Mouse (Mus musculus) gastrocnemius, adult 2 months (tissue): ENCODE measurements at regions not wholly inside any gene's neighbourhood (a gene's known extent, or its start where the extent isn't known, plus 50 kb on each side); places are given as distances from the start of the nearest gene placed in this dataset.
"Not testable (repeated sequence)": the region's sequence is repeated elsewhere in the genome, so short reads cannot be mapped to it uniquely, and the experiment has no call there.

Source experiments
- DNase-seq: peaks from one replicate; pipeline ENCODE4 v3.0.0; 2022
- H3K27ac ChIP-seq: fragments of 200-600 bp; 2 replicates; pipeline ENCODE4 v1.8.1; 2022; ENCODE audit warnings: mild to moderate bottlenecking
- H3K4me3 ChIP-seq: fragments of 200-600 bp; 2 replicates; pipeline ENCODE4 v1.8.1; 2022; ENCODE audit warnings: mild to moderate bottlenecking, moderate library complexity
- CTCF ChIP-seq: fragments of 200-600 bp; IDR thresholded peaks from 2 replicates; pipeline ENCODE4 v1.8.1; 2022; ENCODE audit warnings: antibody characterized with exemption, mild to moderate bottlenecking, moderate library complexity
- intact Hi-C: fragments of 180-260 bp; cut with DNase I; formaldehyde crosslinking; loops from one replicate; pipeline ENCODE4 v1.15.1; 2025

- no peak overlapping the region for H3K4me3 ChIP-seq
- DNase-seq, result no peak
- H3K27ac ChIP-seq, result no peak overlapping the region
- intact Hi-C loops, result no loop called here
- no peak for TF ChIP-seq CTCF
Observed at GRCm38 (mm10) chr8:109280540-109280939, 213.3 kb upstream of the Pmfbp1 start.

- no peak for DNase-seq
- intact Hi-C loops, result no loop called here
- H3K4me3 ChIP-seq, result no peak overlapping the region
Observed at GRCm38 (mm10) chr8:109281598-109281997, 212.2 kb upstream of the Pmfbp1 start.

GRCm38 (mm10) chr8:109310670-109311386, 183.0 kb upstream of the Pmfbp1 start:
- H3K4me3 ChIP-seq, result no peak overlapping the region
- DNase-seq, result no peak
- intact Hi-C loops, result no loop called here
- TF ChIP-seq CTCF, result no peak
- H3K27ac ChIP-seq, result no peak overlapping the region

More at GRCm38 (mm10) chr8:109281598-109281997, 212.2 kb upstream of the Pmfbp1 start:
- H3K27ac ChIP-seq, result no peak overlapping the region
- TF ChIP-seq CTCF, result no peak

GRCm38 (mm10) chr8:109311484-109312210, 182.2 kb upstream of the Pmfbp1 start:
- intact Hi-C loops, result no loop called here
- Histone ChIP-seq H3K4me3 (no peak overlapping the region), H3K27ac (no peak overlapping the region)
- no peak for DNase-seq
- TF ChIP-seq CTCF, result no peak

GRCm38 (mm10) chr8:109312731-109313130, 181.1 kb upstream of the Pmfbp1 start:
- Histone ChIP-seq H3K4me3 (no peak overlapping the region), H3K27ac (no peak overlapping the region)
- no peak for DNase-seq
- no peak for TF ChIP-seq CTCF
- intact Hi-C loops, result no loop called here

GRCm38 (mm10) chr8:109320955-109321354, 172.9 kb upstream of the Pmfbp1 start:
- Histone ChIP-seq H3K27ac (no peak overlapping the region), H3K4me3 (no peak overlapping the region)
- intact Hi-C loops, result no loop called here
- no peak for TF ChIP-seq CTCF
- DNase-seq, result no peak

GRCm38 (mm10) chr8:109323351-109323750, 170.5 kb upstream of the Pmfbp1 start:
- TF ChIP-seq CTCF, result no peak
- Histone ChIP-seq H3K27ac (no peak overlapping the region), H3K4me3 (no peak overlapping the region)
- intact Hi-C loops, result no loop called here
- no peak for DNase-seq

GRCm38 (mm10) chr8:109324241-109324640, 169.6 kb upstream of the Pmfbp1 start:
- no peak overlapping the region for H3K4me3 ChIP-seq
- intact Hi-C loops, result no loop called here
- no peak overlapping the region for H3K27ac ChIP-seq
- DNase-seq, result no peak
- no peak for TF ChIP-seq CTCF

- H3K4me3 ChIP-seq, result no peak overlapping the region
- no peak overlapping the region for H3K27ac ChIP-seq
- intact Hi-C loops, result no loop called here
- TF ChIP-seq CTCF, result no peak
- DNase-seq, result no peak
Observed at GRCm38 (mm10) chr8:109336203-109336602, 157.6 kb upstream of the Pmfbp1 start.

- H3K27ac ChIP-seq, result no peak overlapping the region
- no peak for TF ChIP-seq CTCF
- DNase-seq, result no peak
- H3K4me3 ChIP-seq, result no peak overlapping the region
- intact Hi-C loops, result no loop called here
Observed at GRCm38 (mm10) chr8:109338220-109338835, 155.5 kb upstream of the Pmfbp1 start.

GRCm38 (mm10) chr8:109340647-109341046, 153.2 kb upstream of the Pmfbp1 start:
- H3K4me3 ChIP-seq, DNase-seq, intact Hi-C loops, H3K27ac ChIP-seq: not testable (repeated sequence)

GRCm38 (mm10) chr8:109355168-109355567, 138.7 kb upstream of the Pmfbp1 start:
- no peak overlapping the region for H3K27ac ChIP-seq
- H3K4me3 ChIP-seq, result no peak overlapping the region
- intact Hi-C loops, result no loop called here
- TF ChIP-seq CTCF, result no peak
- no peak for DNase-seq

GRCm38 (mm10) chr8:109359396-109360051, 134.3 kb upstream of the Pmfbp1 start:
- intact Hi-C loops, result no loop called here
- Histone ChIP-seq H3K4me3 (peak overlapping the region; percentile 35), H3K27ac (no peak overlapping the region)
- DNase-seq, result no peak
- no peak for TF ChIP-seq CTCF
